Comparison of ENCODE assay signal across 9 mouse cellular contexts in genomic region chr2:34965293-34965692, GRCm38 (mm10). TPM values are rescaled to one million over a fixed set of nuclear protein-coding genes. Genes with fewer than 3 reads are reported as not detected.
DNase-seq lines count a peak whose midpoint lies in the region; ATAC-seq and TF ChIP-seq lines count a peak whose summit lies in the region.
"Had no signal": no experiment of that assay in that cellular context is flagged by ENCODE, and none has a peak within 500 bp of the region (broad histone marks: within the 10 kb centered on the region; RNA-seq: fewer than 3 reads in every experiment).

No protein-coding gene starts in this region.

- no peaks in the 10 kb centered on the region for H3K27me3 ChIP-seq in kidney, adult 2 months (replicated peaks; ENCODE audit: control insufficient read depth, insufficient read depth, low read length)

- no peak overlapping the region for H3K4me3 ChIP-seq in kidney, adult 2 months (ENCODE audit: insufficient read depth, low read depth, low read length)
- H3K4me3 ChIP-seq: limb, embryonic 13.5 days had no signal

- TF ChIP-seq POLR2A in kidney, adult 2 months (IDR thresholded peaks at IDR 0.05; ENCODE audit: low read depth, low read length), result no peak

- TF ChIP-seq CTCF in kidney, adult 2 months (conservative IDR thresholded peaks at IDR 0.05; ENCODE audit: insufficient read depth, insufficient read length, low read depth, low read length), result no peak

- H3K36me3 ChIP-seq in kidney, adult 2 months (ENCODE audit: control insufficient read depth, insufficient read depth, low read length), result no peaks in the 10 kb centered on the region
- H3K36me3 ChIP-seq: limb, embryonic 13.5 days had no signal

- peak; percentile 37 for DNase-seq in kidney, adult 2 months
- DNase-seq in kidney, adult 9 months, result no peak
- peak; percentile 68 for DNase-seq in embryo, embryonic 10.5 days (ENCODE audit: low spot score)
- peak; percentile 30 to 73 for DNase-seq in kidney, postnatal 36 days
- peak; percentile 80 for DNase-seq in naive thymus-derived CD4-positive, alpha-beta T cell, adult 2 months (ENCODE audit: low read depth)
- DNase-seq in layer of hippocampus, adult 9-11 months, result no peak
- DNase-seq in left cerebral cortex, adult 18-20 months (ENCODE audit: low spot score in 2 of 2), result no peak

- WGBS in kidney, adult 2 months, result 43% methylated on average over 9 of the region's 9 CpGs

- H3K4me1 ChIP-seq in kidney, adult 2 months (ENCODE audit: control insufficient read depth, insufficient read depth, low read length), result no peaks in the 10 kb centered on the region; the same call in 1 of the 2 replicates

- ATAC-seq in erythroid progenitor cell, adult 5-6 weeks (replicated peaks; ENCODE audit: low FRiP score, poor library complexity, severe bottlenecking), result no peak

- no peak overlapping the region for H3K27ac ChIP-seq in kidney, adult 2 months (ENCODE audit: insufficient read depth, low read depth, low read length)
- H3K27ac ChIP-seq: limb, embryonic 13.5 days had no signal

RNA-seq across cellular contexts. Expression of gene Traf1, which starts 3.7 kb away (rescaled TPM):
- 4.3 and 9.3 TPM in 2 replicates for polyA plus RNA-seq in kidney, adult 2 months (2012; rRNA removed)
- 1 to 10 TPM; 1.5 to 3.1 TPM for total RNA-seq in left cerebral cortex, adult 18-20 months (2021)
- total RNA-seq in erythroid progenitor cell, adult 5-6 weeks (2015; ENCODE audit: low replicate concordance), result 1.1 and 1.3 TPM in 2 replicates
- total RNA-seq in erythroid progenitor cell, adult 5-6 weeks (2017; ENCODE audit: low replicate concordance), result 1.3 TPM in 1 of 2 replicates, not detected in the other

RNA-seq across cellular contexts. Expression of gene Phf19, which starts 51.5 kb away (rescaled TPM):
- polyA plus RNA-seq in kidney, adult 2 months (2012; rRNA removed), result 0.60 and 0.66 TPM in 2 replicates
- total RNA-seq in left cerebral cortex, adult 18-20 months (2021), result 1 to 10 TPM in 1 of 2 experiments, under 1 TPM in 1; 0.87 to 1.3 TPM
- total RNA-seq in erythroid progenitor cell, adult 5-6 weeks (2015; ENCODE audit: low replicate concordance), result 2.5 TPM in 1 of 2 replicates, not detected in the other
- 1.4 and 2.2 TPM in 2 replicates for total RNA-seq in erythroid progenitor cell, adult 5-6 weeks (2017; ENCODE audit: low replicate concordance)

Comparison
In these comparisons a context has a peak if more than half of its experiments do, and no peak if none do; other contexts are left out.
1. DNase-seq: peak in kidney, adult 2 months (single experiment), embryo, embryonic 10.5 days (single experiment), kidney, postnatal 36 days (2 of 2) and naive thymus-derived CD4-positive, alpha-beta T cell, adult 2 months (single experiment); none in kidney, adult 9 months (single experiment), layer of hippocampus, adult 9-11 months (single experiment) and left cerebral cortex, adult 18-20 months (0 of 2).